Mouse (Mus musculus) heart, embryonic 16.5 days (tissue): ENCODE results near the gene Adamtsl1. TPM values are rescaled to one million over a fixed set of nuclear protein-coding genes. Genes with fewer than 3 reads are reported as not detected.

Experiments used
- ATAC-seq: fragments of 200-750 bp; cut with Nextera tagmentation; replicated peaks from 2 replicates; pipeline ENCODE4 v1.8.0; 2017; ENCODE audit warnings: moderate number of reproducible peaks; ENCODE audit not compliant: insufficient read depth, low FRiP score; ENCODE audit errors: extremely low read depth
- H3K27ac ChIP-seq: fragments of 300-500 bp; sonication (generic); 2 replicates; pipeline ENCODE4 v1.5.1; 2014; ENCODE audit warnings: mild to moderate bottlenecking, low read length, control low read depth, moderate library complexity
- H3K27me3 ChIP-seq: fragments of 300-500 bp; sonication (generic); 2 replicates; pipeline ENCODE4 v1.6.1; 2014; ENCODE audit warnings: low read length, mixed read lengths; ENCODE audit not compliant: control insufficient read depth, insufficient read depth
- H3K36me3 ChIP-seq: fragments of 300-500 bp; sonication (generic); 2 replicates; pipeline ENCODE4 v1.6.1; 2014; ENCODE audit not compliant: control insufficient read depth, insufficient read depth
- H3K4me1 ChIP-seq: fragments of 300-500 bp; sonication (generic); 2 replicates; pipeline ENCODE4 v1.6.1; 2014; ENCODE audit warnings: low read length, mixed read lengths; ENCODE audit not compliant: control insufficient read depth, insufficient read depth
- H3K4me2 ChIP-seq: fragments of 300-500 bp; sonication (generic); 2 replicates; pipeline ENCODE4 v1.6.1; 2014; ENCODE audit warnings: low read depth, mild to moderate bottlenecking, control low read depth, low read length
- H3K4me3 ChIP-seq: fragments of 300-500 bp; sonication (generic); 2 replicates; pipeline ENCODE4 v1.5.1; 2014; ENCODE audit warnings: mild to moderate bottlenecking, control low read depth, low read length
- H3K9ac ChIP-seq: fragments of 300-500 bp; sonication (generic); 2 replicates; pipeline ENCODE4 v1.6.1; 2014; ENCODE audit warnings: low read length, control low read depth
- H3K9me3 ChIP-seq: fragments of 300-500 bp; sonication (generic); replicated peaks from 2 replicates; pipeline ENCODE4 v1.6.1; 2016; ENCODE audit warnings: low read length; ENCODE audit not compliant: control insufficient read depth
- WGBS: fragments of 180-500 bp; shearing (Covaris S2); extraction: QIAGEN DNeasy Blood & Tissue Kit; methylation state at CpG from one replicate; pipeline ENCODE4 v1.1.7; 2014; 5-methylcytosine and 5-hydroxymethylcytosine counted together
- polyA plus RNA-seq: library from polyadenylated mRNA; unstranded; fragments of >200 nt; fragmentation: Nextera tagmentation; extraction: Ambion mirVana; gene quantifications from 2 replicates; pipeline ENCODE4 v1.2.1, GENCODE M21; 2015

Gene Adamtsl1
- polyA plus RNA-seq, 1 experiment from 2014 or later, result 7.9 TPM

GRCm38 (mm10) chr4:86435631-86436030 lies 921.7 kb downstream of the Adamtsl1 start:
- Histone ChIP-seq H3K4me3 (no peak overlapping the region), H3K27ac (no peak overlapping the region), H3K36me3 (no peaks in the 10 kb centered on the region), H3K27me3 (no peaks in the 10 kb centered on the region), H3K4me2 (no peak overlapping the region), H3K9me3 (no peaks in the 10 kb centered on the region), H3K9ac (no peak overlapping the region), H3K4me1 (no peaks in the 10 kb centered on the region)
- 89% methylated on average over 3 of the region's 3 CpGs for WGBS
- no peak for ATAC-seq

- WGBS, result 85% methylated on average over 3 of the region's 3 CpGs
- Histone ChIP-seq H3K27me3 (no peaks in the 10 kb centered on the region), H3K9ac (no peak overlapping the region), H3K36me3 (no peaks in the 10 kb centered on the region), H3K27ac (no peak overlapping the region), H3K9me3 (no peaks in the 10 kb centered on the region), H3K4me2 (no peak overlapping the region), H3K4me3 (no peak overlapping the region), H3K4me1 (no peaks in the 10 kb centered on the region)
- ATAC-seq, result no peak
Measured at GRCm38 (mm10) chr4:86436336-86436735, 922.4 kb downstream of the Adamtsl1 start.

GRCm38 (mm10) chr4:86450468-86450867 lies 936.5 kb downstream of the Adamtsl1 start:
- no peaks in the 10 kb centered on the region for H3K9me3 ChIP-seq
- H3K27ac ChIP-seq, result no peak overlapping the region
- H3K9ac ChIP-seq, result no peak overlapping the region
- ATAC-seq, result no peak
- H3K4me1 ChIP-seq, result no peaks in the 10 kb centered on the region
- no peaks in the 10 kb centered on the region for H3K27me3 ChIP-seq
- H3K4me3 ChIP-seq, result no peak overlapping the region
- no peak overlapping the region for H3K4me2 ChIP-seq
- WGBS, result 80% methylated on average over 3 of the region's 3 CpGs
- H3K36me3 ChIP-seq, result no peaks in the 10 kb centered on the region

- no peak overlapping the region for H3K4me3 ChIP-seq
- no peaks in the 10 kb centered on the region for H3K27me3 ChIP-seq
- H3K9ac ChIP-seq, result no peak overlapping the region
- no peaks in the 10 kb centered on the region for H3K36me3 ChIP-seq
- no peak overlapping the region for H3K27ac ChIP-seq
- ATAC-seq, result no peak
- no peak overlapping the region for H3K4me2 ChIP-seq
- H3K9me3 ChIP-seq, result no peaks in the 10 kb centered on the region
- H3K4me1 ChIP-seq, result no peaks in the 10 kb centered on the region
- WGBS, result 83% methylated on average over 5 of the region's 5 CpGs
Measured at GRCm38 (mm10) chr4:86464808-86465207, 950.8 kb downstream of the Adamtsl1 start.
